Mouse (Mus musculus): ENCODE measurements around the gene Nphs1.
"Not testable (repeated sequence)": the region's sequence is repeated elsewhere in the genome, so short reads cannot be mapped to it uniquely, and the experiment has no call there.

GRCm38 (mm10) chr7:30476136-30476535 lies 18.0 kb downstream of the Nphs1 start:
- TF ChIP-seq FLI1 (IDR thresholded peaks at IDR 0.05; ENCODE audit: low read length); GATA1 (IDR thresholded peaks at IDR 0.05; ENCODE audit: borderline replicate concordance, low read length): not testable (repeated sequence)

Measured in megakaryocyte, embryonic 14.5 days (primary cell).